In the genomic region with DNA sequence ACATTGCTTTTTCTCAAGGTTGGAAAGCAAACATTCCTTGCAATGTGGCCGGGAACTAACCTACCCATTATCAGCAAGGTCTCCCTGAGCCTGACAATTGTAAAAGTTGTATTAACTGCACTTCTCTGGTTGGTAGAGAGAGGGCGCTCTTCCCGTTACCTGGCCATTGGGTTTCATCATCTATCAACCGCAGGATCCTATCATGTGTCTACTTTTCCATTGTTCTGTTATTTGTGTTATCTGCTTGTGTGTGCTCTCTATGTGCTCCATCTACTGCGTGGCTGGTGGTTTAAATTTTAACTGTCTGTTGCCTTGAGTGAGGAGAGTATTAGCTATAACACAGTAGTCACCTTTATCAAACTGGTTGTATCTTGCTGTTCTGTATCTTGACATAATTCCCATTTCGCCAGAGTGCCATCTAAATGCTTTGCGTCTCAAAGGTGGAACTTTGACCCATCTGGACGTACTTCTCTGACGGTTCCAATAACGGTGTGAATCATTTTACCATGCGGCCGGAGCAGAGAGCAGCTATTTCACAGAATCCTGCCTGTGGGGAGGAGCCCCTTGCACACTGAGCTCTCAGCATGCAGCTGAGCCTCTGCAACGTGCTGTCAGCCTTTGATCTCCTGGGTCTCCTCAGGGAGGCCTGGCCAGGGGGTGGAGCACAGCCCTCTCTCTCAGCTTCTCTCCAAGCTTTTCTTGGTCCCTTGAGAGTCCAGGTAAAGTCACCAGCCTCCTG, we compare ENCODE assay signal across 8 mouse cellular contexts.
DNase-seq lines count a peak whose midpoint lies in the region; ATAC-seq and TF ChIP-seq lines count a peak whose summit lies in the region.
"Had no signal": no experiment of that assay in that cellular context is flagged by ENCODE, and none has a peak within 500 bp of the region (broad histone marks: within the 10 kb centered on the region; RNA-seq: fewer than 3 reads in every experiment).

No protein-coding gene starts in this region.

- H3K9ac ChIP-seq in kidney, embryonic 15.5 days, result no peak overlapping the region
- H3K9ac ChIP-seq in intestine, embryonic 16.5 days (ENCODE audit: low read depth, low read length), result no peak overlapping the region

- H3K27ac ChIP-seq in kidney, embryonic 15.5 days, result no peak overlapping the region
- H3K27ac ChIP-seq in intestine, embryonic 16.5 days (ENCODE audit: low read length), result peak overlapping the region; percentile 52; the same call in 1 of the 2 replicates

- TF ChIP-seq CTCF in E14TG2a.4 (conservative IDR thresholded peaks at IDR 0.05; ENCODE audit: low read length), result peak; percentile 64
- peak; percentile 63; the same call in 1 of the 2 replicates for TF ChIP-seq CTCF in brain, embryonic 14.5 days (IDR thresholded peaks at IDR 0.05; ENCODE audit: borderline replicate concordance, extremely low read depth, insufficient read depth, insufficient read length)

- no peaks in the 10 kb centered on the region for H3K36me3 ChIP-seq in kidney, embryonic 15.5 days
- H3K36me3 ChIP-seq in E14TG2a.4 (ENCODE audit: insufficient read depth, low read length), result no peaks in the 10 kb centered on the region
- no peaks in the 10 kb centered on the region for H3K36me3 ChIP-seq in intestine, embryonic 16.5 days (ENCODE audit: control insufficient read depth, insufficient read depth, low read length)

- peaks cover 24% of the 10 kb centered on the region for H3K4me1 ChIP-seq in kidney, embryonic 15.5 days
- no peaks in the 10 kb centered on the region for H3K4me1 ChIP-seq in E14TG2a.4 (replicated peaks; ENCODE audit: low read depth, low read length)
- peaks cover 14% of the 10 kb centered on the region for H3K4me1 ChIP-seq in intestine, embryonic 16.5 days (ENCODE audit: control insufficient read depth, insufficient read depth, low read length)

- no peaks in the 10 kb centered on the region for H3K9me3 ChIP-seq in kidney, embryonic 15.5 days (replicated peaks)
- H3K9me3 ChIP-seq in E14TG2a.4 (ENCODE audit: low read length), result no peaks in the 10 kb centered on the region
- H3K9me3 ChIP-seq in intestine, embryonic 16.5 days (ENCODE audit: control insufficient read depth, low read length), result no peaks in the 10 kb centered on the region

- H3K4me2 ChIP-seq in kidney, embryonic 15.5 days, result peak overlapping the region; percentile 10; the same call in 1 of the 2 replicates
- peak overlapping the region; percentile 27 for H3K4me2 ChIP-seq in intestine, embryonic 16.5 days (ENCODE audit: low read depth, low read length)

- H3K4me3 ChIP-seq in kidney, embryonic 15.5 days (replicated peaks), result no peak overlapping the region
- H3K4me3 ChIP-seq in E14TG2a.4 (replicated peaks; ENCODE audit: low read length), result no peak overlapping the region
- H3K4me3 ChIP-seq in intestine, embryonic 16.5 days (ENCODE audit: low read length), result no peak overlapping the region

- DNase-seq in kidney, postnatal 10 days, result no peak
- peak; percentile 42 for DNase-seq in brain, embryonic 14.5 days (ENCODE audit: low read depth)
- no peak for DNase-seq in ovary, postnatal 10 days (ENCODE audit: low spot score)
- no peak for DNase-seq in spleen, postnatal 36 days (ENCODE audit: low spot score in 2 of 2)
- DNase-seq: adrenal gland, postnatal 14 days had no signal

- ATAC-seq in kidney, embryonic 15.5 days (replicated peaks; ENCODE audit: low FRiP score), result no peak
- ATAC-seq in intestine, embryonic 16.5 days, result peak; percentile 91

- 8% methylated on average over 13 of the region's 13 CpGs for WGBS in kidney, embryonic 15.5 days
- WGBS in intestine, embryonic 16.5 days, result 7% methylated on average over 13 of the region's 13 CpGs

- no peak for TF ChIP-seq POLR2A in brain, embryonic 14.5 days (IDR thresholded peaks at IDR 0.05; ENCODE audit: borderline replicate concordance, extremely low read depth, insufficient read depth, insufficient read length, poor library complexity, severe bottlenecking)

- peaks cover 67% of the 10 kb centered on the region for H3K27me3 ChIP-seq in kidney, embryonic 15.5 days
- H3K27me3 ChIP-seq in E14TG2a.4 (ENCODE audit: insufficient read depth, low read length), result peaks cover 10% of the 10 kb centered on the region
- H3K27me3 ChIP-seq in intestine, embryonic 16.5 days (replicated peaks; ENCODE audit: control insufficient read depth, insufficient read depth, low read length), result no peaks in the 10 kb centered on the region
